Mouse (Mus musculus) liver, embryonic 13.5 days (tissue): ENCODE measurements around the gene Donson. TPM values are rescaled to one million over a fixed set of nuclear protein-coding genes. Genes with fewer than 3 reads are reported as not detected.

Experiments used
- ATAC-seq: fragments of 200-750 bp; cut with Nextera tagmentation; 2 replicates; pipeline ENCODE4 v1.8.0; 2017; ENCODE audit warnings: low read depth, mild to moderate bottlenecking, moderate number of reproducible peaks, moderate library complexity
- DNase-seq: peaks from one replicate; pipeline ENCODE4 v3.0.0; 2022
- H3K27ac ChIP-seq: fragments of 300-500 bp; sonication (generic); 2 replicates; pipeline ENCODE4 v1.5.1; 2015; ENCODE audit warnings: moderate library complexity, mild to moderate bottlenecking, inconsistent platforms
- H3K27me3 ChIP-seq: fragments of 300-500 bp; sonication (generic); 2 replicates; pipeline ENCODE4 v1.6.1; 2015; ENCODE audit warnings: mild to moderate bottlenecking, inconsistent platforms
- H3K36me3 ChIP-seq: fragments of 300-500 bp; sonication (generic); 2 replicates; pipeline ENCODE4 v1.6.1; 2015; ENCODE audit warnings: mild to moderate bottlenecking, inconsistent platforms
- H3K4me1 ChIP-seq: fragments of 300-500 bp; sonication (generic); replicated peaks from 2 replicates; pipeline ENCODE4 v1.6.1; 2015; ENCODE audit warnings: inconsistent platforms
- H3K4me2 ChIP-seq: fragments of 300-500 bp; sonication (generic); 2 replicates; pipeline ENCODE4 v1.6.1; 2015; ENCODE audit warnings: inconsistent platforms, mild to moderate bottlenecking, moderate library complexity
- H3K4me3 ChIP-seq: fragments of 300-500 bp; sonication (generic); replicated peaks from 2 replicates; pipeline ENCODE4 v1.5.1; 2015; ENCODE audit warnings: mild to moderate bottlenecking, inconsistent platforms
- H3K9ac ChIP-seq: fragments of 300-500 bp; sonication (generic); 2 replicates; pipeline ENCODE4 v1.6.1; 2015; ENCODE audit warnings: mild to moderate bottlenecking, inconsistent platforms
- H3K9me3 ChIP-seq: fragments of 300-500 bp; sonication (generic); replicated peaks from 2 replicates; pipeline ENCODE4 v1.6.1; 2016; ENCODE audit warnings: inconsistent platforms
- WGBS: fragments of 180-500 bp; shearing (Covaris S2); methylation state at CpG from one replicate; pipeline ENCODE4 v1.1.7; 2015; ENCODE audit not compliant: insufficient replicate concordance; 5-methylcytosine and 5-hydroxymethylcytosine counted together
- polyA plus RNA-seq: library from polyadenylated mRNA; unstranded; fragments of >200 nt; fragmentation: Nextera tagmentation; extraction: Ambion mirVana; gene quantifications from 2 replicates; pipeline ENCODE4 v1.2.1, GENCODE M21; 2015

Gene Donson
- polyA plus RNA-seq, 1 experiment from 2014 or later = 33.9 TPM

- H3K27me3 ChIP-seq = no peaks in the 10 kb centered on the region
- no peaks in the 10 kb centered on the region for H3K9me3 ChIP-seq
- ATAC-seq (no peak), DNase-seq (no peak)
- peaks cover 45% of the 10 kb centered on the region for H3K4me1 ChIP-seq
- H3K36me3 ChIP-seq = peaks cover 64% of the 10 kb centered on the region
- no peak overlapping the region for H3K27ac ChIP-seq
- peak overlapping the region; percentile 95 for H3K4me2 ChIP-seq
- WGBS = 68% methylated on average over 5 of the region's 5 CpGs
- peak overlapping the region; percentile 99 for H3K9ac ChIP-seq
- peak overlapping the region; percentile 6; the same call in 1 of the 2 replicates for H3K4me3 ChIP-seq
Observed at GRCm38 (mm10) chr16:91686369-91686768, 2.2 kb downstream of the Donson start.

GRCm38 (mm10) chr16:91685526-91685925 lies 3.0 kb downstream of the Donson start:
- no peaks in the 10 kb centered on the region for H3K27me3 ChIP-seq
- no peak overlapping the region; the same call in 1 of the 2 replicates for H3K27ac ChIP-seq
- no peaks in the 10 kb centered on the region for H3K9me3 ChIP-seq
- peaks cover 37% of the 10 kb centered on the region for H3K4me1 ChIP-seq
- ATAC-seq (no peak), DNase-seq (no peak)
- peak overlapping the region; percentile 95 for H3K4me2 ChIP-seq
- H3K36me3 ChIP-seq = peaks cover 65% of the 10 kb centered on the region
- 49% methylated on average over 5 of the region's 5 CpGs for WGBS
- peak overlapping the region; percentile 6; the same call in 1 of the 2 replicates for H3K4me3 ChIP-seq
- H3K9ac ChIP-seq = no peak overlapping the region

- peaks cover 96% of the 10 kb centered on the region for H3K36me3 ChIP-seq
- H3K9ac ChIP-seq = no peak overlapping the region
- H3K4me1 ChIP-seq = peaks cover 2% of the 10 kb centered on the region
- no peak for DNase-seq
- H3K27ac ChIP-seq = no peak overlapping the region
- no peaks in the 10 kb centered on the region for H3K9me3 ChIP-seq
- WGBS = 68% methylated on average over 5 of the region's 5 CpGs
- H3K4me3 ChIP-seq = no peak overlapping the region
- no peak for ATAC-seq
- H3K4me2 ChIP-seq = no peak overlapping the region
- H3K27me3 ChIP-seq = no peaks in the 10 kb centered on the region
Observed at GRCm38 (mm10) chr16:91680656-91681055, 7.9 kb downstream of the Donson start.

GRCm38 (mm10) chr16:91678147-91678911 lies 10.2 kb downstream of the Donson start:
- no peak for DNase-seq
- H3K4me1 ChIP-seq = no peaks in the 10 kb centered on the region
- ATAC-seq = peak; percentile 73
- no peak overlapping the region for H3K4me3 ChIP-seq
- H3K9me3 ChIP-seq = no peaks in the 10 kb centered on the region
- no peak overlapping the region for H3K4me2 ChIP-seq
- WGBS = 85% methylated on average over 5 of the region's 5 CpGs
- no peaks in the 10 kb centered on the region for H3K27me3 ChIP-seq
- H3K36me3 ChIP-seq = peaks cover 91% of the 10 kb centered on the region
- H3K9ac ChIP-seq = no peak overlapping the region
- no peak overlapping the region for H3K27ac ChIP-seq

GRCm38 (mm10) chr16:91674500-91674899 lies 14.1 kb downstream of the Donson start:
- Histone ChIP-seq H3K4me2 (no peak overlapping the region), H3K27me3 (no peaks in the 10 kb centered on the region), H3K9me3 (no peaks in the 10 kb centered on the region), H3K4me3 (no peak overlapping the region), H3K4me1 (no peaks in the 10 kb centered on the region), H3K9ac (no peak overlapping the region), H3K27ac (no peak overlapping the region), H3K36me3 (peaks cover 89% of the 10 kb centered on the region)
- ATAC-seq = no peak
- WGBS = 91% methylated on average over 4 of the region's 4 CpGs
- DNase-seq = no peak

GRCm38 (mm10) chr16:91663795-91664194 lies 24.8 kb downstream of the Donson start:
- ATAC-seq (no peak), DNase-seq (no peak)
- WGBS = 90% methylated on average over 3 of the region's 3 CpGs
- Histone ChIP-seq H3K4me2 (no peak overlapping the region), H3K27ac (no peak overlapping the region), H3K9ac (no peak overlapping the region), H3K4me1 (no peaks in the 10 kb centered on the region), H3K36me3 (peaks cover 93% of the 10 kb centered on the region), H3K27me3 (no peaks in the 10 kb centered on the region), H3K9me3 (peaks cover 8% of the 10 kb centered on the region; the same call in 1 of the 2 replicates), H3K4me3 (no peak overlapping the region)

- no peaks in the 10 kb centered on the region for H3K27me3 ChIP-seq
Observed at GRCm38 (mm10) chr16:91662336-91662735, 26.2 kb downstream of the Donson start.

GRCm38 (mm10) chr16:91661397-91661796 lies 27.2 kb downstream of the Donson start:
- Histone ChIP-seq H3K4me2 (no peak overlapping the region), H3K9me3 (peaks cover 12% of the 10 kb centered on the region; the same call in 1 of the 2 replicates), H3K27me3 (no peaks in the 10 kb centered on the region), H3K27ac (no peak overlapping the region), H3K4me1 (no peaks in the 10 kb centered on the region), H3K36me3 (peaks cover 97% of the 10 kb centered on the region), H3K4me3 (no peak overlapping the region), H3K9ac (no peak overlapping the region)
- ATAC-seq = no peak
- 77% methylated on average over 1 of the region's 1 CpGs for WGBS
- DNase-seq = no peak

More at GRCm38 (mm10) chr16:91662336-91662735, 26.2 kb downstream of the Donson start:
- no peak overlapping the region for H3K4me3 ChIP-seq
- peaks cover 12% of the 10 kb centered on the region; the same call in 1 of the 2 replicates for H3K9me3 ChIP-seq
- H3K4me2 ChIP-seq = no peak overlapping the region
- ATAC-seq (no peak), DNase-seq (no peak)
- peaks cover 97% of the 10 kb centered on the region for H3K36me3 ChIP-seq
- WGBS = 93% methylated on average over 16 of the region's 16 CpGs
- H3K4me1 ChIP-seq = no peaks in the 10 kb centered on the region
- H3K9ac ChIP-seq = no peak overlapping the region
- no peak overlapping the region for H3K27ac ChIP-seq

GRCm38 (mm10) chr16:91659798-91660197 lies 28.8 kb downstream of the Donson start:
- DNase-seq (no peak), ATAC-seq (no peak)
- Histone ChIP-seq H3K4me1 (no peaks in the 10 kb centered on the region), H3K36me3 (peaks cover 97% of the 10 kb centered on the region), H3K4me2 (no peak overlapping the region), H3K4me3 (no peak overlapping the region), H3K27me3 (no peaks in the 10 kb centered on the region), H3K27ac (no peak overlapping the region), H3K9ac (no peak overlapping the region), H3K9me3 (peaks cover 12% of the 10 kb centered on the region; the same call in 1 of the 2 replicates)
- WGBS = 96% methylated on average over 20 of the region's 20 CpGs

GRCm38 (mm10) chr16:91658471-91658870 lies 30.1 kb downstream of the Donson start:
- no peak for DNase-seq
- 91% methylated on average over 5 of the region's 5 CpGs for WGBS
- Histone ChIP-seq H3K4me2 (no peak overlapping the region), H3K4me3 (no peak overlapping the region), H3K9me3 (peaks cover 12% of the 10 kb centered on the region; the same call in 1 of the 2 replicates), H3K9ac (no peak overlapping the region), H3K36me3 (peaks cover 97% of the 10 kb centered on the region), H3K27me3 (no peaks in the 10 kb centered on the region), H3K27ac (no peak overlapping the region), H3K4me1 (no peaks in the 10 kb centered on the region)
- ATAC-seq = no peak

- no peak overlapping the region for H3K4me3 ChIP-seq
- H3K9me3 ChIP-seq = peaks cover 12% of the 10 kb centered on the region; the same call in 1 of the 2 replicates
- peaks cover 93% of the 10 kb centered on the region for H3K36me3 ChIP-seq
- WGBS = 96% methylated on average over 17 of the region's 17 CpGs
- ATAC-seq = no peak; the same call in 1 of the 2 replicates
- H3K27ac ChIP-seq = no peak overlapping the region
- no peak overlapping the region for H3K9ac ChIP-seq
- DNase-seq = no peak
- no peak overlapping the region for H3K4me2 ChIP-seq
- no peaks in the 10 kb centered on the region for H3K27me3 ChIP-seq
- H3K4me1 ChIP-seq = peaks cover 4% of the 10 kb centered on the region
Observed at GRCm38 (mm10) chr16:91657285-91657684, 31.3 kb downstream of the Donson start.
